Mouse (Mus musculus) embryonic facial prominence, embryonic 13.5 days (tissue): ENCODE results near the gene Spint1. TPM values are rescaled to one million over a fixed set of nuclear protein-coding genes. Genes with fewer than 3 reads are reported as not detected.

ENCODE experiments used
- ATAC-seq: fragments of 200-750 bp; cut with Nextera tagmentation; 2 replicates; pipeline ENCODE4 v1.8.0; 2017; ENCODE audit warnings: low read depth; ENCODE audit not compliant: insufficient number of reproducible peaks, insufficient read depth, low FRiP score, low TSS enrichment
- H3K27ac ChIP-seq: fragments of 300-500 bp; sonication (generic); 2 replicates; pipeline ENCODE4 v1.5.1; 2015; ENCODE audit warnings: moderate library complexity, mild to moderate bottlenecking, inconsistent platforms
- H3K27me3 ChIP-seq: fragments of 300-500 bp; sonication (generic); 2 replicates; pipeline ENCODE4 v1.6.1; 2015; ENCODE audit warnings: mild to moderate bottlenecking, inconsistent platforms
- H3K36me3 ChIP-seq: fragments of 300-500 bp; sonication (generic); 2 replicates; pipeline ENCODE4 v1.6.1; 2015; ENCODE audit warnings: mild to moderate bottlenecking, inconsistent platforms
- H3K4me1 ChIP-seq: fragments of 300-500 bp; sonication (generic); 2 replicates; pipeline ENCODE4 v1.6.1; 2015; ENCODE audit warnings: inconsistent platforms
- H3K4me2 ChIP-seq: fragments of 300-500 bp; sonication (generic); 2 replicates; pipeline ENCODE4 v1.6.1; 2015; ENCODE audit warnings: moderate library complexity, mild to moderate bottlenecking, inconsistent platforms
- H3K4me3 ChIP-seq: fragments of 300-500 bp; sonication (generic); 2 replicates; pipeline ENCODE4 v1.5.1; 2015; ENCODE audit warnings: mild to moderate bottlenecking, inconsistent platforms
- H3K9ac ChIP-seq: fragments of 300-500 bp; sonication (generic); 2 replicates; pipeline ENCODE4 v1.6.1; 2015; ENCODE audit warnings: mild to moderate bottlenecking, inconsistent platforms
- H3K9me3 ChIP-seq: fragments of 300-500 bp; sonication (generic); 2 replicates; pipeline ENCODE4 v1.6.1; 2016; ENCODE audit warnings: inconsistent platforms
- WGBS: fragments of 180-500 bp; shearing (Covaris S2); methylation state at CpG from one replicate; pipeline ENCODE4 v1.1.7; 2015; ENCODE audit warnings: mixed read lengths; 5-methylcytosine and 5-hydroxymethylcytosine counted together
- polyA plus RNA-seq: library from polyadenylated mRNA; unstranded; fragments of >200 nt; fragmentation: Nextera tagmentation; extraction: Ambion mirVana; gene quantifications from 2 replicates; pipeline ENCODE4 v1.2.1, GENCODE M21; 2015

Spint1 gene
- polyA plus RNA-seq, 1 experiment from 2014 or later: 15.4 TPM

DNA sequence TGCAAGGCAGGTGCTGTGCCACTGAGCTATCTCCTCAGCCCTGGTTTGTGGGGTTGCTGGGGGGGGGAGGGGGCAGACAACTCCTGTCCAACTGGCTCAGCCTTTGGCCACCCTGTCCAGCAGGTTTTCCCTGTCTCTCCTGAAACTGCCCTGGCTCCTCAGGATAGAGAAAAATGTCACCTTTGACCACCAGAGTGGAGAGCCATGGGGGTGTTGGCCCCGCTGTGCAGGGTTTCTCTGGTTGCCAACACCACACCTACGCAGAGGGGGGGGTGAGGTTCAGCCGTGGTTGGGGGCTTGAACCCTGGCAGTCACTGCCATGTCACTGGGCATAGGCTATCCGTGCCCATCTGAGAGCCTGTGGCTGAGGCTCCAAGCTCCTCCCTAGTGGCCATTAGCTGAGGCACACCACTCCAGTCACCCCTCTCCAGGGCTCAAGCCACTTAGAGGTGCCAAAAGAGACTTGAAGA, 12.5 kb downstream of the Spint1 start:
- no peaks in the 10 kb centered on the region for H3K9me3 ChIP-seq
- H3K36me3 ChIP-seq: no peaks in the 10 kb centered on the region
- ATAC-seq: no peak
- no peak overlapping the region for H3K9ac ChIP-seq
- peaks cover 13% of the 10 kb centered on the region for H3K27me3 ChIP-seq
- H3K27ac ChIP-seq: no peak overlapping the region
- H3K4me2 ChIP-seq: no peak overlapping the region
- no peaks in the 10 kb centered on the region for H3K4me1 ChIP-seq
- H3K4me3 ChIP-seq: no peak overlapping the region
- 63% methylated on average over 4 of the region's 4 CpGs for WGBS

DNA sequence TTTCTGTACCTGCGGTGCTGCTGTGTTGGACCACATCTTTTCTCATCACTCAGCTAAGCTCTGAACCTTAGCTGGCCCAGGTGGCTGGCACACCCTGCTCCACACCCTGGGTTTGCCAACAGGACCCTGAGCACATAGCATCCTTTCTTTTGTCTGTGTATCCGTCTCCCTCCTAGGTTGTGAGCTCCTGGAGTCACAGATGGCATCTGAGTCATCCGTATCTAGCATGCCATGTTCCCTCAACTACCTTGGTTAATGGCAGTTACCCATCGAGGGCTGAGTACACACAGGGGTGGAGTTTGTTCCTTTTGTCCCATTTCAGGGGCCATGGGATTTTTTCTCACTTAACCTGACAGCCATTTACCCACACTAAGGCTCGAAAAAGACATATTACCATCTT, 13.2 kb downstream of the Spint1 start:
- no peak overlapping the region for H3K4me3 ChIP-seq
- H3K4me1 ChIP-seq: no peaks in the 10 kb centered on the region
- no peak for ATAC-seq
- H3K36me3 ChIP-seq: no peaks in the 10 kb centered on the region
- no peak overlapping the region for H3K9ac ChIP-seq
- WGBS: 65% methylated on average over 5 of the region's 5 CpGs
- no peaks in the 10 kb centered on the region for H3K9me3 ChIP-seq
- no peak overlapping the region for H3K27ac ChIP-seq
- no peak overlapping the region for H3K4me2 ChIP-seq
- peaks cover 20% of the 10 kb centered on the region for H3K27me3 ChIP-seq

DNA sequence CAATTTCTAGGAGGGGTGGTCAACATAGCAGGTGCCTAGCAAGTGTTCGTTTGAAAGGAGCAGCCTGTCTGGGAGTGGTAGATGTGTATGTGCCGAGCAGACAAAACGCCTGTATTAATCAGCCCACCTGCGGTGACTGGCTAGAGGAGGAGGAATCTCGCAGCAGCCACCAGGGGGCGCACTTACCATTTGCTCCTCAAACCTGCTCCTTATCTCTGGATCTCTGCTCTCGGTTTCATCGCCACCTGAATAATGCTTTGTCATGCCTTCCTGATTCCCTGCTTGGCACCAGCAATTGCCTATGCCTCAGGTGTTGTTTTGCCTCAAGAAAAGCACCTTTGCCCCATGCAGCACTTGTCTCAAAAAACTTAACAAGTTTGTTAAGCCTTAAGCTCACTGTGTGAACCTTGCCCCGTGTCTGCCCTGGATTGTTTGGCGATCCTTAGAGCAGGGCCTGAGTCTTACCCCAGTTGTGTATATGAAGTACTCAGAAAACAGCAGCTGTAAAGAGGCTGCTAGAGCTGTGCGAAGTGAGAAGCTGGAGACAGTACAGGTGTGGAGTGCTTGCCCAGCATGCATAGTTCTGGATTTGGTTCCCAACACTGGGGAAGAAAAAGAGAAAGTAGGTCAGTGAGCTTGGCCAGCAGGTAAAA, 13.8 kb downstream of the Spint1 start:
- H3K36me3 ChIP-seq: no peaks in the 10 kb centered on the region
- H3K4me2 ChIP-seq: peak overlapping the region; percentile 29; the same call in 1 of the 2 replicates
- H3K4me3 ChIP-seq: no peak overlapping the region
- H3K27me3 ChIP-seq: peaks cover 23% of the 10 kb centered on the region
- no peak overlapping the region for H3K27ac ChIP-seq
- H3K4me1 ChIP-seq: no peaks in the 10 kb centered on the region
- ATAC-seq: no peak
- H3K9me3 ChIP-seq: no peaks in the 10 kb centered on the region
- H3K9ac ChIP-seq: no peak overlapping the region
- WGBS: 14% methylated on average over 11 of the region's 11 CpGs

DNA sequence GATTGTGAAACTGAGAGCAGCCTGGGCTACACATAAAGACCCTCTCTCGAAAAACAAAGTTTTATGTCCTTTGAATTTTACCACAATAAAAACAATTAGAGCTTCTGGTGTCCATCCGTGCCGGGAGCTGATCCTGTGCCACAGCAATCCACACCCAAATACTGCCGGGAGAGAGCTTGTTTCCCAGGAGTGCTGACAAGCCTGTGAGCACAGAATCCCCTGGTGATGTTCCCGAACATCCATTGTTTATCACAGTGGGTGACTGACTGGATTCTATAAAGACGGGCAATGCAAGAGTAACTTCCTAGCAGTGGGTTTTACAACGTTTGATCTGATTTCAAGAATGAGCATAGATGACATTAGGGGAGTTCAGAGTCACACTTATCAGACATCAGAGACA, 17.8 kb downstream of the Spint1 start:
- Histone ChIP-seq H3K27ac (no peak overlapping the region), H3K9ac (no peak overlapping the region), H3K4me2 (no peak overlapping the region), H3K36me3 (no peaks in the 10 kb centered on the region), H3K4me3 (no peak overlapping the region), H3K9me3 (no peaks in the 10 kb centered on the region), H3K27me3 (peaks cover 23% of the 10 kb centered on the region), H3K4me1 (no peaks in the 10 kb centered on the region)
- ATAC-seq: no peak
- WGBS: 12% methylated on average over 7 of the region's 7 CpGs

DNA sequence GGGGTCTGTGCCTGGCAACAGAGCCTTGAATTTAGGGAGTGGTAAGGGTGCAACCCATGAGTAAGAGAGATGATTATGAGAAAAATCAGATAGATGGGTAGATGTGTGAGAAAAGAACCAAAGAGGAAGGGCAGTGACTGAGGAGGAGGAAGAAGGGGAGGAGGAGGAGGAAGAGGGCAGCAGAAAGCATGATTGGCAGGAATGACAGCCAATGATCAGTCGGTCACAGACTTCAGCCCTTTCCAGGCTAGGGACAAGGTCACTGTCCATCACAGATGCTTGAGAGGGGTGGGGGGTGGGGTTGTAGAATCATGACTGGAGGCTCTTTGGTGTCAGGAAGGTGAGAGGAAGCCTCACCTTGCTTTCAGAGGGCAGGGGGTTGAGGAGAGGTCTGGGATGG, 23.4 kb downstream of the Spint1 start:
- no peak for ATAC-seq
- Histone ChIP-seq H3K4me3 (no peak overlapping the region), H3K27me3 (peaks cover 1% of the 10 kb centered on the region), H3K9me3 (no peaks in the 10 kb centered on the region), H3K4me2 (no peak overlapping the region), H3K36me3 (no peaks in the 10 kb centered on the region), H3K27ac (no peak overlapping the region), H3K4me1 (peaks cover 7% of the 10 kb centered on the region), H3K9ac (no peak overlapping the region)
- 67% methylated on average over 1 of the region's 1 CpGs for WGBS

DNA sequence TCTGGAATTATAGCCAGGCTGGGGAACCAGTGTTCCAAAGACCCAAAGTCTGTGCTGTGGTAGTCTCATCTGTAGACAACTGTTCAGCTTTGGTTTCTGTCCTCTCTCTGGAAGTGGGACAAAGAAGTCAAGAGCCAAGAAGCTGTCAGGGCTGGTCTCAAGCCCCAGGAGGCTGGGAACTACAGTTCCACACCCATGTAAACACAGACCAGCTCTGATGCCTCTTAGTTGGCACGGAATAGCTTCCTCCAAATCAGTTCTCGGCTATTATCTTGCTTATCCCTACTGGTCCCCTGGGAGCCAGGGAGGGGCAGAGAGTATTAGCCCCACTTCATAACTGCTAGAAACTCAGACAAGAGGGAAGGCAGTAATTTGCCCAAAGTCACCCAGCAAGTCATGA, 24.2 kb downstream of the Spint1 start:
- Histone ChIP-seq H3K4me3 (no peak overlapping the region), H3K4me1 (peaks cover 7% of the 10 kb centered on the region), H3K27me3 (no peaks in the 10 kb centered on the region), H3K9me3 (no peaks in the 10 kb centered on the region), H3K36me3 (no peaks in the 10 kb centered on the region), H3K27ac (no peak overlapping the region), H3K9ac (no peak overlapping the region), H3K4me2 (no peak overlapping the region)
- ATAC-seq: no peak
- WGBS: 56% methylated on average over 2 of the region's 2 CpGs

DNA sequence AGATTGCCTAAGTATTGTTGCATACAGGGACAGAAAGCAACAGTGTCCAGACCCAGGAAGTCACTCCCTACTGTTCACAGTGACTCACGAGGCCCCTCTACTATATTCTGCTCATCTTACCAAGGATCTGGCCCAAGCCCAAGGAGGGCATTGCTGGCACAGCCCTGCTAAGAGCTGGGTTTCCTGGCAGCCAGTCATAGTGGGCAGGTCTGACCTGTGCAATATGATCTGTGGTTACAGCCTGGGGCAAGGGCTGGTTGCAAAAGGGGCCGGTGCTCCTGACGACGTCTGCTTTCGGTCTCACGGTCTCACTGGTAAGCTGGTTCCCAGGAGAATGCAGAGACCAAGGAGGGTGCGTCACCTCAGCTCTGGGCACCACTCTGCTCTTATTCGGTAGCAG, 25.8 kb downstream of the Spint1 start:
- peak overlapping the region; percentile 43 for H3K4me2 ChIP-seq
- peak overlapping the region; percentile 51 for H3K27ac ChIP-seq
- 12% methylated on average over 8 of the region's 8 CpGs for WGBS
- peak; percentile 79 for ATAC-seq
- H3K9ac ChIP-seq: 0 out of 2 replicates have a peak overlapping the region, but pooled peaks have one; percentile 22
- no peaks in the 10 kb centered on the region for H3K36me3 ChIP-seq
- H3K4me3 ChIP-seq: 0 out of 2 replicates have a peak overlapping the region, but pooled peaks have one; percentile 3
- H3K27me3 ChIP-seq: no peaks in the 10 kb centered on the region
- no peaks in the 10 kb centered on the region for H3K9me3 ChIP-seq
- peaks cover 7% of the 10 kb centered on the region for H3K4me1 ChIP-seq

DNA sequence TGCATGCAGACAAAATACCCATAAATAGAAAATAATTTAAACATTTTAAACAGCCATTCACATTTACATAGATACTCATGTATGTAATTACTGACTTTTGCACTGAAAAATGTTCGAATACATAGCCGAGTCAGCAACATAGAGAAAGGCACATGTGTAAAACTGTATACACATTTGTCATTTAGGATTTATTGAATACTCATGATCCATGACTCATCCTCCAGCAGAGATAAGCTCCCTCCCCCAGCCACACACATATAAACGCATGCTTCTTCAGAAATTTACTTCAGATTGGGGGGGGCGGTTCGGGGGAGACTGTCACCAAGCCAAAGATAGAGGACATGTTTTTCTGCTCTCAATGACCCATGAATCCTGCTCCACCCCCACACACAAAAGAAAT, 26.7 kb downstream of the Spint1 start:
- no peak for ATAC-seq
- 85% methylated on average over 5 of the region's 5 CpGs for WGBS
- no peaks in the 10 kb centered on the region for H3K9me3 ChIP-seq

GRCm38 (mm10) chr2:119270286-119270642, 33.1 kb downstream of the Spint1 start:
- Histone ChIP-seq H3K4me1 (peaks cover 5% of the 10 kb centered on the region; the same call in 1 of the 2 replicates), H3K4me3 (peak overlapping the region; percentile 56), H3K27me3 (peaks cover 26% of the 10 kb centered on the region), H3K27ac (no peak overlapping the region), H3K4me2 (peak overlapping the region; percentile 92), H3K9ac (peak overlapping the region; percentile 72; the same call in 1 of the 2 replicates), H3K9me3 (no peaks in the 10 kb centered on the region), H3K36me3 (no peaks in the 10 kb centered on the region)
- WGBS: 50% methylated on average over 9 of the region's 9 CpGs
- ATAC-seq: no peak

More for the DNA sequence above, 26.7 kb downstream of the Spint1 start:
- H3K4me2 ChIP-seq: no peak overlapping the region; the same call in 1 of the 2 replicates
- H3K36me3 ChIP-seq: no peaks in the 10 kb centered on the region
- H3K4me3 ChIP-seq: no peak overlapping the region
- no peak overlapping the region for H3K27ac ChIP-seq
- peaks cover 7% of the 10 kb centered on the region for H3K4me1 ChIP-seq
- peaks cover 5% of the 10 kb centered on the region for H3K27me3 ChIP-seq
- H3K9ac ChIP-seq: no peak overlapping the region

DNA sequence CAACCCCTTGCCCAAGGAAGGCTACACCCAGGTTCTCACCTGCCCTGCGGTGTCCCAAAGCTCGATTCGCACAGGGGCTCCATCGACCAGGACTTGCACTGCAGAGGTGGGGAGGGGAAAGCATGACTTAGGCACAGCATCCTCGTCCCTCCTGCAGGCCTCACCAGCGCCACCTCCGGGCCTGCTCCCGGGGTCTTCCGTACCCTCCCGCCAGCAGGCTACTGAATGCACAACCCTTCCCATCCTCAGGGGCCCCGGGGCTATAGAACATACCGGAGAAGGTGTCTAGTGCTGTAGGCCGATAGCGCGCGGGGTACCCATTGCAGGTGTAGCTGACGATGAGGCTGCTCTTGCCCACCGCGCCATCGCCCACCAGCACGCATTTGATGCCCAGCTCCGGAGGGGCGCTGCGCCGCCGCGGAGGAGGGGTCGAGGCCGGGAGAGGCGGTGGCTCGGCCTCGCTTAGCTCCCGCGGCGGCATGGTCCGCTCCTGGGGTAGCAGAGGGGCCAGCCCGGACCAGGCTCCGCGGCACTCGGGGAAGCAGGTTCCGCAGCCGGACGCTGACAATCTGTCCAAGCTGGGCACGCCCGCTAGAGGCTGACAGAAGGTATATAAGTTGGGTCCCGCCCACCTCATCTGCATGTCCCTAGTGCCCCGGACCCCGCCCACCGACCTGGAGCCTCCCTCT, 33.6 kb downstream of the Spint1 start, which contains the start of gene Rhov:
Gene Rhov, minus strand, starts transcription at position 630 of the 689 bp plus-strand sequence.
- Histone ChIP-seq H3K27me3 (peaks cover 26% of the 10 kb centered on the region), H3K4me3 (peak within 1 kb of the TSS; percentile 56), H3K9ac (peak within 1 kb of the TSS; percentile 72), H3K36me3 (no peaks in the 10 kb centered on the region), H3K9me3 (no peaks in the 10 kb centered on the region), H3K4me1 (peaks cover 5% of the 10 kb centered on the region; the same call in 1 of the 2 replicates), H3K4me2 (peak within 1 kb of the TSS; percentile 92), H3K27ac (no peak within 1 kb of the TSS)
- WGBS: 0% methylated on average over 49 of the region's 49 CpGs
- peak; percentile 56; the same call in 1 of the 2 replicates for ATAC-seq

GRCm38 (mm10) chr2:119274126-119274525, 37.0 kb downstream of the Spint1 start:
- H3K9me3 ChIP-seq: no peaks in the 10 kb centered on the region
- peaks cover 5% of the 10 kb centered on the region; the same call in 1 of the 2 replicates for H3K4me1 ChIP-seq
- H3K27ac ChIP-seq: no peak overlapping the region
- no peak for ATAC-seq
- H3K27me3 ChIP-seq: peaks cover 18% of the 10 kb centered on the region
- WGBS: 78% methylated on average over 1 of the region's 1 CpGs
- no peak overlapping the region for H3K9ac ChIP-seq
- H3K4me3 ChIP-seq: no peak overlapping the region
- H3K36me3 ChIP-seq: no peaks in the 10 kb centered on the region
- H3K4me2 ChIP-seq: no peak overlapping the region

DNA sequence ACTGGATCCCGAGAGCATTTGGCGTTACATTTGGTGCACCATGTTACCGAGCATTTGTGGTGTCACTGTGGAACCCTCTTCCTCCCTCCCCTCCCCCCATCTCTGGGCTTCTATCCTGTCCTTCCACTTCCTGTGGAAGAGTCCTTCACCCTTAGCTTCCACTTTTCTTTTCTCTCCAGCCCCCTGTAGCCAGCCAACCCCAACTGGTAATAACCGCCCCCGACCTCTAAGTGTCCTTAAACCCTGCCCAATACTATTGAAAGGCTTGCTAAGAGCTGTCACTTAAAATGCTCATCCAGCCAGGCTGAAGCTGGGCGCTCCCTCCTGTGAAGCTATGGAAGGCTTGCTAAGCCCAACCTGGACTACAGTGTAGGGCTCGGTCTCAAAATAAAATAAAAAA, 39.8 kb downstream of the Spint1 start:
- H3K4me3 ChIP-seq: no peak overlapping the region
- ATAC-seq: no peak
- no peaks in the 10 kb centered on the region for H3K36me3 ChIP-seq
- 77% methylated on average over 7 of the region's 7 CpGs for WGBS
- H3K9ac ChIP-seq: no peak overlapping the region
- no peaks in the 10 kb centered on the region for H3K9me3 ChIP-seq
- no peak overlapping the region for H3K27ac ChIP-seq
- H3K4me1 ChIP-seq: no peaks in the 10 kb centered on the region
- H3K27me3 ChIP-seq: no peaks in the 10 kb centered on the region
- H3K4me2 ChIP-seq: no peak overlapping the region
